Mouse (Mus musculus) midbrain, embryonic 13.5 days (tissue): Measurements from ENCODE around the gene Gpr34. TPM values are rescaled to one million over a fixed set of nuclear protein-coding genes. Genes with fewer than 3 reads are reported as not detected.

Source experiments
- ATAC-seq: fragments of 200-750 bp; cut with Nextera tagmentation; 2 replicates; pipeline ENCODE4 v1.8.0; 2017; ENCODE audit warnings: mild to moderate bottlenecking, moderate TSS enrichment, moderate library complexity
- H3K27ac ChIP-seq: fragments of 300-500 bp; sonication (generic); 2 replicates; pipeline ENCODE4 v1.5.1; 2015; ENCODE audit warnings: inconsistent platforms, mild to moderate bottlenecking, moderate library complexity
- H3K27me3 ChIP-seq: fragments of 300-500 bp; sonication (generic); 2 replicates; pipeline ENCODE4 v1.6.1; 2015; ENCODE audit warnings: mild to moderate bottlenecking, inconsistent platforms
- H3K36me3 ChIP-seq: fragments of 300-500 bp; sonication (generic); 2 replicates; pipeline ENCODE4 v1.6.1; 2015; ENCODE audit warnings: mild to moderate bottlenecking, inconsistent platforms
- H3K4me1 ChIP-seq: fragments of 300-500 bp; sonication (generic); replicated peaks from 2 replicates; pipeline ENCODE4 v1.6.1; 2015; ENCODE audit warnings: inconsistent platforms
- H3K4me2 ChIP-seq: fragments of 300-500 bp; sonication (generic); replicated peaks from 2 replicates; pipeline ENCODE4 v1.6.1; 2015; ENCODE audit warnings: moderate library complexity, mild to moderate bottlenecking, inconsistent platforms
- H3K4me3 ChIP-seq: fragments of 300-500 bp; sonication (generic); replicated peaks from 2 replicates; pipeline ENCODE4 v1.5.1; 2015; ENCODE audit warnings: mild to moderate bottlenecking, inconsistent platforms
- H3K9ac ChIP-seq: fragments of 300-500 bp; sonication (generic); replicated peaks from 2 replicates; pipeline ENCODE4 v1.6.1; 2015; ENCODE audit warnings: mild to moderate bottlenecking, inconsistent platforms
- H3K9me3 ChIP-seq: fragments of 300-500 bp; sonication (generic); 2 replicates; pipeline ENCODE4 v1.6.1; 2016; ENCODE audit warnings: mild to moderate bottlenecking, inconsistent platforms
- WGBS: fragments of 180-500 bp; shearing (Covaris S2); methylation state at CpG from one replicate; pipeline ENCODE4 v1.1.7; 2015; 5-methylcytosine and 5-hydroxymethylcytosine counted together
- polyA plus RNA-seq: library from polyadenylated mRNA; unstranded; fragments of >200 nt; fragmentation: Nextera tagmentation; extraction: Ambion mirVana; gene quantifications from 2 replicates; pipeline ENCODE4 v1.2.1, GENCODE M21; 2015

The Gpr34 gene
- polyA plus RNA-seq, 1 experiment from 2014 or later = 2.7 TPM

GRCm38 (mm10) chrX:13638894-13639293 lies 7.0 kb downstream of the Gpr34 start:
- H3K4me1 ChIP-seq = no peaks in the 10 kb centered on the region
- no peak overlapping the region for H3K27ac ChIP-seq
- H3K36me3 ChIP-seq = no peaks in the 10 kb centered on the region
- H3K4me3 ChIP-seq = no peak overlapping the region
- no peaks in the 10 kb centered on the region for H3K27me3 ChIP-seq
- no peaks in the 10 kb centered on the region for H3K9me3 ChIP-seq
- no peak overlapping the region for H3K4me2 ChIP-seq
- ATAC-seq = no peak
- H3K9ac ChIP-seq = no peak overlapping the region
- WGBS = 69% methylated on average over 2 of the region's 2 CpGs

- Histone ChIP-seq H3K36me3 (no peaks in the 10 kb centered on the region), H3K4me3 (no peak overlapping the region), H3K9me3 (no peaks in the 10 kb centered on the region), H3K4me2 (no peak overlapping the region), H3K9ac (no peak overlapping the region), H3K27ac (no peak overlapping the region), H3K27me3 (no peaks in the 10 kb centered on the region), H3K4me1 (no peaks in the 10 kb centered on the region)
- ATAC-seq = no peak
- WGBS = 79% methylated on average over 2 of the region's 2 CpGs
These were observed 20.0 kb downstream of the Gpr34 start for GRCm38 (mm10) chrX:13651889-13652288.

GRCm38 (mm10) chrX:13652291-13652690 lies 20.4 kb downstream of the Gpr34 start:
- no peak for ATAC-seq
- Histone ChIP-seq H3K9me3 (no peaks in the 10 kb centered on the region), H3K4me2 (no peak overlapping the region), H3K27me3 (no peaks in the 10 kb centered on the region), H3K4me1 (no peaks in the 10 kb centered on the region), H3K9ac (no peak overlapping the region), H3K36me3 (no peaks in the 10 kb centered on the region), H3K4me3 (no peak overlapping the region), H3K27ac (no peak overlapping the region)
- 82% methylated on average over 1 of the region's 1 CpGs for WGBS

- no peak overlapping the region for H3K4me3 ChIP-seq
- H3K4me1 ChIP-seq = no peaks in the 10 kb centered on the region
- no peak for ATAC-seq
- no peak overlapping the region for H3K27ac ChIP-seq
- WGBS = 83% methylated on average over 3 of the region's 3 CpGs
- no peaks in the 10 kb centered on the region for H3K9me3 ChIP-seq
- H3K27me3 ChIP-seq = no peaks in the 10 kb centered on the region
- H3K4me2 ChIP-seq = no peak overlapping the region
- H3K9ac ChIP-seq = no peak overlapping the region
- H3K36me3 ChIP-seq = no peaks in the 10 kb centered on the region
These were observed 23.1 kb downstream of the Gpr34 start for GRCm38 (mm10) chrX:13655005-13655421.

GRCm38 (mm10) chrX:13655906-13656305 lies 24.0 kb downstream of the Gpr34 start:
- H3K4me2 ChIP-seq = no peak overlapping the region
- H3K4me1 ChIP-seq = no peaks in the 10 kb centered on the region
- H3K27ac ChIP-seq = no peak overlapping the region
- no peaks in the 10 kb centered on the region for H3K36me3 ChIP-seq
- 89% methylated on average over 6 of the region's 6 CpGs for WGBS
- H3K27me3 ChIP-seq = no peaks in the 10 kb centered on the region
- ATAC-seq = no peak
- H3K4me3 ChIP-seq = no peak overlapping the region
- H3K9me3 ChIP-seq = no peaks in the 10 kb centered on the region
- no peak overlapping the region for H3K9ac ChIP-seq

GRCm38 (mm10) chrX:13656721-13657120 lies 24.8 kb downstream of the Gpr34 start:
- WGBS = 21% methylated on average over 1 of the region's 1 CpGs

GRCm38 (mm10) chrX:13658616-13659140 lies 26.8 kb downstream of the Gpr34 start:
- no peak for ATAC-seq
- Histone ChIP-seq H3K27ac (no peak overlapping the region), H3K36me3 (no peaks in the 10 kb centered on the region), H3K27me3 (no peaks in the 10 kb centered on the region), H3K4me1 (no peaks in the 10 kb centered on the region), H3K4me2 (no peak overlapping the region), H3K9ac (no peak overlapping the region), H3K4me3 (no peak overlapping the region), H3K9me3 (no peaks in the 10 kb centered on the region)
- WGBS = 73% methylated on average over 3 of the region's 3 CpGs

More at GRCm38 (mm10) chrX:13656721-13657120, 24.8 kb downstream of the Gpr34 start:
- no peak overlapping the region for H3K4me3 ChIP-seq
- H3K36me3 ChIP-seq = no peaks in the 10 kb centered on the region
- H3K4me2 ChIP-seq = no peak overlapping the region
- H3K27me3 ChIP-seq = no peaks in the 10 kb centered on the region
- H3K9me3 ChIP-seq = no peaks in the 10 kb centered on the region
- no peak overlapping the region for H3K9ac ChIP-seq
- H3K4me1 ChIP-seq = no peaks in the 10 kb centered on the region
- no peak overlapping the region for H3K27ac ChIP-seq
- ATAC-seq = no peak

GRCm38 (mm10) chrX:13659201-13659890 lies 27.5 kb downstream of the Gpr34 start:
- no peaks in the 10 kb centered on the region for H3K27me3 ChIP-seq
- no peak overlapping the region for H3K9ac ChIP-seq
- ATAC-seq = no peak
- H3K4me2 ChIP-seq = no peak overlapping the region
- WGBS = 75% methylated on average over 4 of the region's 4 CpGs
- H3K4me1 ChIP-seq = no peaks in the 10 kb centered on the region
- H3K27ac ChIP-seq = no peak overlapping the region
- H3K4me3 ChIP-seq = no peak overlapping the region
- H3K9me3 ChIP-seq = no peaks in the 10 kb centered on the region
- H3K36me3 ChIP-seq = no peaks in the 10 kb centered on the region

- no peaks in the 10 kb centered on the region for H3K27me3 ChIP-seq
- H3K4me3 ChIP-seq = no peak within 1 kb of the TSS
- no peaks in the 10 kb centered on the region for H3K36me3 ChIP-seq
- no peaks in the 10 kb centered on the region for H3K9me3 ChIP-seq
- 96% methylated on average over 5 of the region's 5 CpGs for WGBS
- no peak within 1 kb of the TSS for H3K9ac ChIP-seq
- no peaks in the 10 kb centered on the region for H3K4me1 ChIP-seq
- H3K27ac ChIP-seq = no peak within 1 kb of the TSS
- H3K4me2 ChIP-seq = no peak within 1 kb of the TSS
- no peak for ATAC-seq
These were observed 29.2 kb downstream of the Gpr34 start, which contains the start of gene Gpr82 for GRCm38 (mm10) chrX:13661063-13661462. TSS of gene Gpr82 (plus strand) at chrX:13661363.

- no peak for ATAC-seq
- H3K27me3 ChIP-seq = no peaks in the 10 kb centered on the region
- H3K4me3 ChIP-seq = no peak overlapping the region
- no peak overlapping the region for H3K4me2 ChIP-seq
- H3K27ac ChIP-seq = no peak overlapping the region
- no peaks in the 10 kb centered on the region for H3K36me3 ChIP-seq
- no peaks in the 10 kb centered on the region for H3K4me1 ChIP-seq
- H3K9ac ChIP-seq = no peak overlapping the region
- H3K9me3 ChIP-seq = no peaks in the 10 kb centered on the region
- WGBS = 82% methylated on average over 5 of the region's 5 CpGs
These were observed 37.0 kb downstream of the Gpr34 start for GRCm38 (mm10) chrX:13668867-13669266.

GRCm38 (mm10) chrX:13670342-13670741 lies 38.5 kb downstream of the Gpr34 start:
- no peaks in the 10 kb centered on the region for H3K4me1 ChIP-seq
- no peaks in the 10 kb centered on the region for H3K27me3 ChIP-seq
- 72% methylated on average over 3 of the region's 3 CpGs for WGBS
- no peaks in the 10 kb centered on the region for H3K9me3 ChIP-seq
- no peak overlapping the region for H3K4me3 ChIP-seq
- no peak overlapping the region for H3K27ac ChIP-seq
- no peak for ATAC-seq
- no peak overlapping the region for H3K4me2 ChIP-seq
- no peaks in the 10 kb centered on the region for H3K36me3 ChIP-seq
- no peak overlapping the region for H3K9ac ChIP-seq

GRCm38 (mm10) chrX:13673001-13673400 lies 41.1 kb downstream of the Gpr34 start:
- no peak for ATAC-seq
- WGBS = 91% methylated on average over 3 of the region's 3 CpGs
- no peaks in the 10 kb centered on the region for H3K9me3 ChIP-seq

GRCm38 (mm10) chrX:13681748-13682147 lies 49.9 kb downstream of the Gpr34 start:
- no peak for ATAC-seq
- H3K4me1 ChIP-seq = no peaks in the 10 kb centered on the region
- no peaks in the 10 kb centered on the region for H3K36me3 ChIP-seq
- H3K9me3 ChIP-seq = no peaks in the 10 kb centered on the region
- H3K4me3 ChIP-seq = no peak overlapping the region
- no peaks in the 10 kb centered on the region for H3K27me3 ChIP-seq
- no peak overlapping the region for H3K9ac ChIP-seq
- H3K4me2 ChIP-seq = no peak overlapping the region
- 96% methylated on average over 3 of the region's 3 CpGs for WGBS
- no peak overlapping the region for H3K27ac ChIP-seq

More at GRCm38 (mm10) chrX:13673001-13673400, 41.1 kb downstream of the Gpr34 start:
- H3K4me1 ChIP-seq = no peaks in the 10 kb centered on the region
- no peaks in the 10 kb centered on the region for H3K36me3 ChIP-seq
- H3K27ac ChIP-seq = no peak overlapping the region
- H3K4me3 ChIP-seq = no peak overlapping the region
- H3K27me3 ChIP-seq = no peaks in the 10 kb centered on the region
- H3K9ac ChIP-seq = no peak overlapping the region
- no peak overlapping the region for H3K4me2 ChIP-seq
